Mouse (Mus musculus) forebrain, embryonic 11.5 days (tissue): ENCODE data around the gene Ppp1r13b. TPM values are rescaled to one million over a fixed set of nuclear protein-coding genes. Genes with fewer than 3 reads are reported as not detected.

Experiments
- ATAC-seq: fragments of 200-750 bp; cut with Nextera tagmentation; replicated peaks from 2 replicates; pipeline ENCODE4 v1.8.0; 2017; ENCODE audit warnings: moderate TSS enrichment; ENCODE audit not compliant: low FRiP score
- DNase-seq: peaks from one replicate; pipeline ENCODE4 v3.0.0-alpha.2; 2017; ENCODE audit warnings: low spot score
- H3K27ac ChIP-seq: fragments of 300-500 bp; sonication (generic); 2 replicates; pipeline ENCODE4 v1.5.1; 2014; ENCODE audit warnings: low read depth, low read length
- H3K27me3 ChIP-seq: fragments of 300-500 bp; sonication (generic); 2 replicates; pipeline ENCODE4 v1.6.1; 2014; ENCODE audit warnings: mild to moderate bottlenecking, low read length, mixed read lengths; ENCODE audit not compliant: control insufficient read depth, insufficient read depth
- H3K36me3 ChIP-seq: fragments of 300-500 bp; sonication (generic); 2 replicates; pipeline ENCODE4 v1.6.1; 2014; ENCODE audit warnings: mild to moderate bottlenecking, low read length, moderate library complexity, mixed read lengths; ENCODE audit not compliant: control insufficient read depth, insufficient read depth
- H3K4me1 ChIP-seq: fragments of 300-500 bp; sonication (generic); replicated peaks from 2 replicates; pipeline ENCODE4 v1.6.1; 2014; ENCODE audit warnings: low read length, mixed read lengths; ENCODE audit not compliant: control insufficient read depth, insufficient read depth
- H3K4me2 ChIP-seq: fragments of 300-500 bp; sonication (generic); 2 replicates; pipeline ENCODE4 v1.6.1; 2014; ENCODE audit warnings: low read depth, mild to moderate bottlenecking, low read length, moderate library complexity, mixed read lengths; ENCODE audit not compliant: severe bottlenecking
- H3K4me3 ChIP-seq: fragments of 300-500 bp; sonication (generic); 2 replicates; pipeline ENCODE4 v1.5.1; 2014; ENCODE audit warnings: low read depth, low read length
- H3K9ac ChIP-seq: fragments of 300-500 bp; sonication (generic); 2 replicates; pipeline ENCODE4 v1.6.1; 2014; ENCODE audit warnings: low read length
- H3K9me3 ChIP-seq: fragments of 300-500 bp; sonication (generic); 2 replicates; pipeline ENCODE4 v1.6.1; 2016; ENCODE audit warnings: low read length, mixed read lengths; ENCODE audit not compliant: control insufficient read depth
- WGBS: fragments of 180-500 bp; shearing (Covaris S2); extraction: QIAGEN DNeasy Blood & Tissue Kit; methylation state at CpG from one replicate; pipeline ENCODE4 v1.1.7; 2014; 5-methylcytosine and 5-hydroxymethylcytosine counted together
- polyA plus RNA-seq: library from polyadenylated mRNA; unstranded; fragments of >200 nt; fragmentation: Nextera tagmentation; extraction: Ambion mirVana; gene quantifications from 2 replicates; pipeline ENCODE4 v1.2.1, GENCODE M21; 2014

The Ppp1r13b gene
- polyA plus RNA-seq, 1 experiment from 2014 or later, result 6.3 TPM

DNA sequence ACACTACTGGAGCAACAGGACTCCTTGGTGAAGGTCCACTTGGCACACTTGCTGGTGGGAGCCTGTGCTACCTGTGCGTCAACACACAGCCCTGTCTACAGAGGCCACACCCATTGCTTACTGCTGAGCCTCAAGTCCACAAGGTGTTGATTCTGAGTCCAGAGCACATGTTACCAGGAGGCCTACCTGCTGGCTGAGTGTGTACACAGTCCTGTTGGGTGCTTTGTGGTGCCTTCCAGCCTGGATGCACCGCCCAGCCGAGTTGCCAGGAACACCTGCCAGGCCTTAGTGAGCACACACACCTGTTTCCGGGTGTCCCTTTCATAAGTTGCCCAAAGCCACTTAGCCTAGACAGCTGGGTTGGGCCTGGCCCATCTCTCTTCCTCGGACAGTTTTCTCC, 104.4 kb downstream of the Ppp1r13b start:
- DNase-seq, result no peak
- no peak for ATAC-seq
- no peak overlapping the region for H3K27ac ChIP-seq
- H3K9me3 ChIP-seq, result no peaks in the 10 kb centered on the region
- H3K36me3 ChIP-seq, result peaks cover 10% of the 10 kb centered on the region
- H3K4me2 ChIP-seq, result no peak overlapping the region
- H3K4me3 ChIP-seq, result no peak overlapping the region
- no peak overlapping the region for H3K9ac ChIP-seq
- H3K4me1 ChIP-seq, result no peaks in the 10 kb centered on the region
- WGBS, result 94% methylated on average over 5 of the region's 5 CpGs
- H3K27me3 ChIP-seq, result no peaks in the 10 kb centered on the region

DNA sequence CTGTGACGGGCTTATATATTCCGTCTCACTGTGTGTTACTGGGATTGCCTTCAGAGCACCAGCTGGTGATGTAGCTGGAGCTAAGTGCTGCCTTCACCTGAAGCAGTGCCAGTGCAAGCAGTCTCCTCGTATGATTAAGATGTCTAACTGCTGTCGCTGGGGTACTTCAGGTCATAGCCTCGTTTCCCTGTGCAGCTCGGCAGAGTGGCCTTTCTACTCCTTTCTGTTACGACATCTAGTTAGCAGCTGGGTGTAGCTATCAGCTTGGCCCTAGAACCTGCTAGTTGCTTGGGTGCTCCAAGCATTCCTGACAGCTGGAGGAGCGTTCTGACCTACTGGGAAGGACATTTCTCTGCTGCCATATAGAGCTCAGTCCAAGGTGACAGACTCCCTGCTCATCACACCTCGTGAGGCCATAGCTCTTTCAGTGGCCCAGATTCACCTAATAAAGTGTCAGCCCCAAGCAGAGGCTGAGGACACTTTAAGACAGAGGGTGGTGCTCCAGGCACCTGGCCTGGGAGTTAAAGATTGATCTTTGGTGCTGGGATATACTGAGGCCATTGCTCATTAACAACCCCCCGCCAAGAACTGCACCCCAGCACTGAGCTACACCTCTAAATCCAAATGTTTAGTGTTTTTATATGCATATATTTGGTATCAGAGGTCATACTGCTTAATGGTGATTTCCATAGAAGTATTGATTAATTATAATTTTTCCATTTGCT, 107.3 kb downstream of the Ppp1r13b start:
- Histone ChIP-seq H3K4me2 (no peak overlapping the region), H3K27ac (no peak overlapping the region), H3K4me3 (no peak overlapping the region), H3K4me1 (no peaks in the 10 kb centered on the region), H3K27me3 (no peaks in the 10 kb centered on the region), H3K9ac (no peak overlapping the region), H3K36me3 (peaks cover 8% of the 10 kb centered on the region), H3K9me3 (no peaks in the 10 kb centered on the region)
- WGBS, result 89% methylated on average over 10 of the region's 10 CpGs
- no peak for ATAC-seq
- no peak for DNase-seq

DNA sequence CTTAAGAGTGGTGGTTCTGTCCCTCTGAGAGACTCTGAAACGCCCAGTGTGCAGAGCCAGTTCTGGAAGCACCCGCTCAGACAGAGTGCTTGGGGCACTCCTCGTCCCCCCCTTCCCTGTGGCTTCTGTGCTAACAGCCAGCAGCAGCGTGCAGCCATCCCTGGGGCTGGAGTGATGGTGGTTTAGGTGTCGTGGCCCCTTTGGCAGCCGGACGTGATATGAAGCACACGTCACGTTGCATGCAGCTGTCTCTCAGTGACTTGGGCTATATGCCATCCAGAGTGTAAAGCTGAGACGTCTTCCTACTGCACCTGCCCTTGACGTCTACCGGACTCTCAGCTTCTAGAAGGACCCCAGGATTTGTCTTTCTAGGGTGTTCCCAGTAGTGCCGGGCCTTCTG, 109.4 kb downstream of the Ppp1r13b start:
- no peak overlapping the region for H3K9ac ChIP-seq
- ATAC-seq (no peak), DNase-seq (no peak)
- H3K4me3 ChIP-seq, result no peak overlapping the region
- no peak overlapping the region for H3K4me2 ChIP-seq
- H3K4me1 ChIP-seq, result no peaks in the 10 kb centered on the region
- H3K9me3 ChIP-seq, result no peaks in the 10 kb centered on the region
- H3K36me3 ChIP-seq, result peaks cover 7% of the 10 kb centered on the region; the same call in 1 of the 2 replicates
- 94% methylated on average over 13 of the region's 13 CpGs for WGBS
- H3K27me3 ChIP-seq, result no peaks in the 10 kb centered on the region
- no peak overlapping the region for H3K27ac ChIP-seq

DNA sequence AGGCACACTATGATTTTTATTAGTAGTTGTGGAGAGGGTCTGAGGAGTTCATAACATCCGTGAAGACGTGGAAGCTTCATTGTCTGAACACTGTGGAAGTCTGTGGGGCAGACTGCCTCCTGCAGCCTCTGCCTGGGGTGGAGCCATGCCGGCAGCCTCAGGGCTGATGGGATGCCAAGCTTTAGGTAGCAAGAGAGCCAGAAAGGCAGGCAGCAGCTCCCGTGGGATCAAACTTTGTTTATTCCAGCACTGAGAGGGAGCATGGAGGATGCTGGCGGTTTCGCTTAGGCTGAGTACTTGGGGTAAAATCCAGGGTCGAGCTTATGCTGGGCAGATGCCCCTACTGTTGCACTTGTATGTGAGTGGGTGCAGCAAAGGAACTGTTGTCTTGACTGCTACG, 110.7 kb downstream of the Ppp1r13b start:
- Histone ChIP-seq H3K27ac (no peak overlapping the region), H3K9ac (no peak overlapping the region), H3K9me3 (no peaks in the 10 kb centered on the region), H3K4me1 (no peaks in the 10 kb centered on the region), H3K4me3 (no peak overlapping the region), H3K4me2 (no peak overlapping the region), H3K36me3 (peaks cover 5% of the 10 kb centered on the region; the same call in 1 of the 2 replicates), H3K27me3 (no peaks in the 10 kb centered on the region)
- ATAC-seq (no peak), DNase-seq (no peak)
- 90% methylated on average over 8 of the region's 8 CpGs for WGBS

DNA sequence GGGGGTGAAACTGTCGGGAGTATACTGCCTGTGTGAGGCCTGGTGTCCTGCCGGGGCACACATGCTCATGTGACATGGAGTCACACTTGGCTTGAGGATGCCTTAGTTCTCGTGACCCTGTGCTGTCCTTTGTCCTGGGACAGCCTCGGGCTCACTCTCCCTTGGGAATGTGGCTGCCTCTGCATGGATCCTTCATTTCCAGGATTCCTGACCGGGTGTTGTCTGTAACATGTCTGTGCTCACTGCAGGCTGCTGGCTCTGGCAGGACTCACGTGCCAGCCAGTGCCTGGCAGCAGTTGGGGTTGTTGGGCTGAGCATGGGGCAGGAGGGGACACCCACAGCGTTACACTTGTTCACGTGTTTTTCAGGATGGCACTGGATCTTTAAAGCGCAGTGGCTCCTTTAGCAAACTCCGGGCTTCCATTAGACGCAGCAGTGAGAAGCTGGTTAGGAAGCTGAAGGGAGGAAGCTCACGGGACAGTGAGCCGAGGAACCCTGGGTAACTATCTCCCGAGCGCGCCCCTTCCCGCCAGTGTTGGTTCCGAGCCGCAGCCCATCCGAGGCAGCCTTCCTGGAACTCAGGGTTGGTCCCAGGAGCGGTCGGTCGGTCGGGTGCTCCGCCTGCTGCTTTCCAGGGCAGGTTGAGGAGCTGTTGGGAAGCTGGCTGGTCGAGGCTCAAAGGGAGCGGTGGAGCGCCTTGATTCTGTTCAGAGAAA, 112.6 kb downstream of the Ppp1r13b start:
- Histone ChIP-seq H3K9ac (no peak overlapping the region), H3K4me3 (no peak overlapping the region), H3K27me3 (no peaks in the 10 kb centered on the region), H3K4me2 (no peak overlapping the region), H3K9me3 (no peaks in the 10 kb centered on the region), H3K27ac (no peak overlapping the region), H3K4me1 (no peaks in the 10 kb centered on the region), H3K36me3 (peaks cover 7% of the 10 kb centered on the region; the same call in 1 of the 2 replicates)
- 91% methylated on average over 28 of the region's 28 CpGs for WGBS
- no peak for ATAC-seq
- no peak for DNase-seq

DNA sequence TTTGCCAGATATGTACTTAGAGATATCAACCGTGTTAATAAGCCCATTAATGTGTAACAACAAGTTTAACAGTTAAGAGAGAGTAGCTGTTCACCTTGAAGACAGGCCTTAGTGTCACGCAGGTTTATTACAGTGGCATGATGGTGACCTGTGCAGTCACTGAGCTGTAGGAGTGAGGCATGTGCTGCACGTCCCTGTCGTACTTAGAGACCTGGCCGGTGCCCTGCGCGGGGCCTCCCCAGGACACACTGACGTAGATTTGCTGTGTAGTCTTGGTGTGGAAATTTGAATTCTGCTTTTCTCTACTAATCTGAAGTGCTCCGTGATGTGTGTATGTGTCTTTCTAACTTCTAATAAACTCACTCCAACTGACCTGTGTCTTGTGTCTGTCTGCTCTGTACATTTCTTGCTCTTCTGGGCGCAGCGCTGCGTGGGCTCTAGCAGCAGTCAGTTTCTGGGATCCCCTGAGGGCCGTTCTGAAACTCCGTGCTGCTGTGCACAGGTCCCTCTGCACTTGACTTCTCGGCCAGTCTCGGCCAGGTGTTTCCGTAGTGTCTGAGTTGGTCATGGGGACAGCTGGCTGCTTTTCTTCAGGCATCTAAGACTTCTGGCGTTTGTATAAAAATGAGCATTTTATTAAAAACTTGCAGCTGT, 113.3 kb downstream of the Ppp1r13b start:
- Histone ChIP-seq H3K36me3 (peaks cover 7% of the 10 kb centered on the region; the same call in 1 of the 2 replicates), H3K4me2 (no peak overlapping the region), H3K27me3 (no peaks in the 10 kb centered on the region), H3K9ac (no peak overlapping the region), H3K4me3 (no peak overlapping the region), H3K27ac (no peak overlapping the region), H3K9me3 (no peaks in the 10 kb centered on the region), H3K4me1 (no peaks in the 10 kb centered on the region)
- WGBS, result 97% methylated on average over 18 of the region's 18 CpGs
- ATAC-seq (no peak), DNase-seq (no peak)

DNA sequence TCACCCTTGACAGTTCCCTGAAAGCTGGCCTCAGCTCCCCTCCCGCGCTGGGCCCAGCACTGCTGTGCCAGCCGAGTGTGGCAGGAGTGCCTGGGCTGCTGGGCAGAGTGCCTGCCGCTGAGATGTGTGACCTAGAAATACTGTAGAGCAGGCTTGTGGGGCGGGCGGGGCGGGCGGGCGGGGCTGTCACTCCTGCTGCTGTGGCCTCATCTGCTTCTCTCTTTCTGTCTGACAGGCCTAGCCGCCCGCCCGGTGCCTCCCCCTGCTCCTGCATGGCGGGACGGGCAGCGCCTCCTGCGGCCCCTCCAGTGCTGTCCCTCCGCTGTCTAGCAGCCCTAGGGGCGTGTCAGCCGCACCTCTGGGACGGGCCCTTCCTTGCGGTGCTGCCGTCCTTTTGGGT, 113.8 kb downstream of the Ppp1r13b start:
- WGBS, result 92% methylated on average over 22 of the region's 22 CpGs
- ATAC-seq, result no peak

DNA sequence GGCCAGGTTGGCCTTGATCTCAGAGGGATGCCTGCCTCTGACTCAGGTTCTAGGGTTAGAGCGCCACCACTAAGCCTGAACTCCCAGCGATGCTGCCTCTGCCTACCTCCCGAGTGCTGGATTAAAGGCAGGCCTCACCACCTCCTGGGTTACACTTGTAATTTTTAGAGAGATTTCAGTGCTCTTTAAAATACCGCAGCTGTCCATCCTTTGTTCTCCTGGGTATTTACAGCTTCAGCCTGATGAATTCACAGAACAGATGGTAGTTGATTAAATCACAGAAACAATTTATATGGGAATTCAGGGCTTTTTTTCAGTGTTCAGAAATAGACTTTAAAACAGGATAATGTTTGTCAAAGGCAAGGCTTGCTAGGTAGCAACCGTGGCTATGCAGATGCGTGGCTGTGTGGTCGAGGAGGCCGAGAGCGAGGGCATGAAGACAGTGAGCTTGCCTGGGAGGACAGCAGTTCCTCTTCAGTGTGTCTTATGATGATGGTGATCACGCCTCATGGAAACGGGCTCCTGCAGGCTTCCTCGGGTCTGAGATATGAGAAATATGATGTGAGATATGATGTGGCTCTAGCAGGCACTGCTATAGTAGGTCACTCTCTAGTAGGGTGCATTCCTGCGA, 116.3 kb downstream of the Ppp1r13b start:
- ATAC-seq, result no peak
- Histone ChIP-seq H3K27me3 (no peaks in the 10 kb centered on the region), H3K4me2 (no peak overlapping the region), H3K4me1 (no peaks in the 10 kb centered on the region), H3K9ac (no peak overlapping the region), H3K9me3 (no peaks in the 10 kb centered on the region), H3K4me3 (no peak overlapping the region), H3K27ac (no peak overlapping the region), H3K36me3 (peaks cover 16% of the 10 kb centered on the region; the same call in 1 of the 2 replicates)
- DNase-seq, result no peak
- 93% methylated on average over 13 of the region's 13 CpGs for WGBS

More for the DNA sequence above, 113.8 kb downstream of the Ppp1r13b start:
- Histone ChIP-seq H3K36me3 (peaks cover 7% of the 10 kb centered on the region; the same call in 1 of the 2 replicates), H3K4me3 (no peak overlapping the region), H3K9me3 (no peaks in the 10 kb centered on the region), H3K27me3 (no peaks in the 10 kb centered on the region), H3K4me2 (no peak overlapping the region), H3K9ac (no peak overlapping the region), H3K4me1 (no peaks in the 10 kb centered on the region), H3K27ac (no peak overlapping the region)
- no peak for DNase-seq
